Mouse (Mus musculus) adrenal gland (tissue): ENCODE results near the gene Iqcn.

Experiments
- intact Hi-C: fragments of 180-260 bp; cut with DNase I; formaldehyde crosslinking; loops from one replicate; pipeline ENCODE4 v1.15.1; 2025

Gene Iqcn

DNA sequence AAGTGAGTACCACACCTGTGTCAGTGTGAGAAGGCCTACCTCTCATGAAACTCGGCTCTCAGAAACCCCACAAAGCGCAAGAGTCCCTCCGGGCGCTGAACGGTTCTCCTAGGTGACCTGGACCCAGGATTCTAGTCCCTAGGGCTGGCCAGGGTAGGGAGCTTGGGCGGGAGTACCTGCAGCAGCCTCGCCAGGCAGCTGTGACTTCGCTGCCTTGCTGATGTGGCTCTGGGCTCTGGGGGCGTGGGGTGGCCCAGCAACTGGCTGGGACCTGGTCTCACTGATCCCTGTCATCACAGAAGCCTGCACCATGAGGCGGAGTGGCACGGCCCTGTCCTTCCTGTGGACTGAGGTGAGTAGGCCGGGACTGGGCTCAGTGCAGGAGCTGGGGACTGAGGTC lies 21.0 kb downstream of the Iqcn start:
- intact Hi-C loops = loop anchor here (5.0 kb wide), 1 partner anchor 118 kb away; no protein-coding TSS in a partner anchor

DNA sequence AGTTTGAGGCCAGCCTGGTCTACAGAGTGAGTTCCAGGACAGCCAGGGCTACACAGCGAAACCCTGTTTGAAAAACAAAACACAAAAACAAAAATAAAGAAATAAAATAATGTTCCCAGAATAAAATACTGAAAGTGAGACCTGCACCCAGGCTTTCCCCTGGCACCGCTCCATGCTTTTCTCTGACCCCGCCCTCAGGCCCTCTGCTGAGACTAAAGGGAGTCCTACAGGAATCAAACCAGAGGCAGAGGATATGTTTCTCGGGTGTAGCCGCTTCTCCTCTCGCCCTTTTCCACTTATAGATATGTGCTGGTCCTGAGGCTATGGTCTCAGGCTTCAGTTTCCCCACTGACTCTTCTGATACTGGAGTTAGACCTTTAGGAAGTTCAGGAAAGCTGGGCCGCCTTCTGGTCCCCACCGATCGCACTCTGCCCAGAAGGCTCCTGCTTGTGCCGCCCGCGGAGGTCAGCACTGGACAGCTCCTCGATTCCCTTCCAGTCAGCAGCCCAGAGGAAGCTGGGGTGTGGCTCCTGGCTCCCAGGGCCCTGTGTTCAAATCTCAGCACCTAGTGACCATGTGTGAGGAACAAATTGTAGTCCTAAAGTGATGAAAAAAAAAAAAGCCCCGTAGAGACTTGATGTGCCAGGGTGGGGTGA lies 22.7 kb downstream of the Iqcn start:
- intact Hi-C loops = no loop called here

- intact Hi-C loops = no loop called here
Observed at GRCm38 (mm10) chr8:70726721-70727120, 23.5 kb downstream of the Iqcn start.

DNA sequence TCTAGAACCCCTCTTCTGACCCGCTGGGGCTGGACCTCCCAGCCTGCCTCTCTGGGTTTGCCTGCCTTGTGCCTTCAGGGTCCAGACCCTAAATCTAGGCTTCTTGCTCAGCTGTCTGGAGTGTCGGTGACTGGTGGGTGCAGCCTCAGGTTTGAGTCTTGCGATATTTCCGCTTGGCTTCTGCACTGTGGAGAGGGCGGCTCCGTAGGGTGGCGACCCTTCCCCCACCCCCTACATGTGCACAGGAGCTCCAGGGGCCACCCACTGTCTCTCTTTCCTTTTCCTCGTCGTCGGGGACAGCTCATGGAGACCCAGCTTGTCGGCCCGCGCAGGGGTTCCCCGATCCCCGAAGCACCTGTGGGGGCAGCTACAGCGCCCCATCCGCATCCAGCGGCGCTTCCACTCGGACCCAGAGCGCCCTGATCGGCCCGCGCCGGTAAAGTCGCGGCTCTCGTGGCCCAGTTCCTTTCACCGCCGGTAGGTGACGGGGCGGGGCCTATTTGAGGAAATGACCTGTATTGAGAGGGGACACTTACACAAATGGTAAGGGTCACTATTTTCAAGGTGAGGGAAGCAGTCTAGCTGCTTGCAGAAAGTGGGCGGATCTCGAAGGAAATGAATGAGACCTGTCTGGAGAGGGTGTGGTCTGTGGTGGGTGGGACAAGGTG lies 26.7 kb downstream of the Iqcn start:
- intact Hi-C loops = no loop called here

- intact Hi-C loops = no loop called here
Observed at GRCm38 (mm10) chr8:70730956-70731355, 27.7 kb downstream of the Iqcn start.

DNA sequence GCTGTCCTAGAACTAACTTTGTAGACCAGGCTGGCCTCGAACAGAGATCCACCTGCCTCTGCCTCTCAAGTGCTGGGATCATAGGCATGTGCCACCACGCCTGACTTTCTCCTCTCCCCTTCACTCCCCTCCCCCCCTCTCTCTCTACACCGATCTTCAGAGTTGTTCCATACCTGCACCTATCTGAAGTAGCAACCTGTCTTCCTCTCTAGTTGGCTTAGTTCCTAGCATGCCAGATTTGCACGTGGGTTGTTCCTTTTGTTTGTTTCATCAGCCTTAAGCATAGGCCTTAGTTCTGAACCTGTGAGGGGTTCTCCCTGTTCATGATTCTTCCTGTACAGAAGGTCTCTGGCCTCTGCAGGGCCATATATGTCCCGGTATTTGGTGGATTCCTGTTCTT lies 34.4 kb downstream of the Iqcn start:
- intact Hi-C loops = no loop called here

- intact Hi-C loops = no loop called here
Observed at GRCm38 (mm10) chr8:70738211-70738610, 35.0 kb downstream of the Iqcn start.

DNA sequence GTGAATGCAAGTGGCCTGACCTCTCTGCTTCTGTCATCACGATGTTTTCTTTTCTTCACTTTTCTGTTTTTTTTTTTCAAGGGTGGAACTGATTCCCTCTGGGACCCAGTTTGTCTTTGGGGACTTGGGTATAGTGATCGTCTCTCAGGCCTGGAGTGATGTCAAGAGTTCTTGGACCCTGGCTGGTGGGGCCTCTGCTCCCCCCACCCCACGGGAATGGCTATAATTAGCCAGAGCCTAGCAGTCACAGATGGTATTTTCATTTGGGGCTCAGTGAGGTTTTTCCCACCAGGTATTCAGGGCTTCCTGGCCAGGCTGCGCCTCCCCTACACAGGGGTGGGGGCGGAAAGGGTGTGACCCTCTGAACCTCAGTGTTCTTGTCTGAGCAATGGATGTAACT lies 38.4 kb downstream of the Iqcn start:
- intact Hi-C loops = no loop called here

GRCm38 (mm10) chr8:70742176-70742575 lies 38.9 kb downstream of the Iqcn start:
- intact Hi-C loops = no loop called here

- intact Hi-C loops = no loop called here
Observed at GRCm38 (mm10) chr8:70742981-70743655, 39.9 kb downstream of the Iqcn start.

DNA sequence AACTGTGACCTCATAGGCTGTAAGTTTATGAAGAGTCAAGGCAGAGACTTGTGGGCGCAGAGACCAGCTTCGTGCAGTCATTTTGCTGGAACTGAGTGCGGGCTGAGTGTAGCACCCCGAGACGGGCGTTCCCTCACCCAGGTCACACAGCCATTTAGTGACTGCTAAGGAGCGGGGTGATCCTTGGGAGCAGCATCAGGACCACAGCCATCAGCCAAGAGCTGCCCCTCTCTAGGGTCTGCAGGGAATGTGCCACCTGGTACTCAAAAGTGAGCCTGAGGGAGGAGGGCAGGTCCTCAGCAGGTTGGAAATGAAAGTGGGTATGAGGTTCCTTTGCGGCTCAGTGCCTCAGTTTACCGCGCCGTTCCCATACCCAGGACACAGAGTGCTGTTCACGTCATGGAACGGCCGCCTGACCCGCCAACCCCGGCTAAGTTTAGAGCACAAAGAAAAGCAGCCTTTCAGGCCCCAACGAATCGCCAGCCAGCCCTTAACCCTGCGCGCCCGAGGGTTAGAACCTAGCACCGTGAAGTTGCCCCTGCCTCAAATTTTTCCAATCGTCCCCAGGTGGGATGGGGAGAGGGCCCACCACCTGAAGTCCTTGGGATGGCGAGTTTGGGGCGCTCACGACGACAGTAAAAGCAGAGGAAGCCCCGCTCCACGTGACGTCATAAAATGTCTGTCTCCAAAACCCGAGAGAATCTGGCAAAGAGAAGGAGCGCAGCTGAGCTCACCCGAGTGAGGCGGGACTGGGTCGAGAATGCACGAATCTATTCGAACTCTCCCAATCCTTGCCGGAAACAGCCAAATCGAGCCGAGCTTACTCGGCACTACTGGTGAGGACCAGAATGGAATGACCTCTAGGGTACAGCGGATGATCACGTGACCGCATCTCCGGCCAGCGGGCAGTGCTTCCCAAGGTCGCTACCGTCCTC lies 40.7 kb downstream of the Iqcn start:
- intact Hi-C loops = no loop called here

DNA sequence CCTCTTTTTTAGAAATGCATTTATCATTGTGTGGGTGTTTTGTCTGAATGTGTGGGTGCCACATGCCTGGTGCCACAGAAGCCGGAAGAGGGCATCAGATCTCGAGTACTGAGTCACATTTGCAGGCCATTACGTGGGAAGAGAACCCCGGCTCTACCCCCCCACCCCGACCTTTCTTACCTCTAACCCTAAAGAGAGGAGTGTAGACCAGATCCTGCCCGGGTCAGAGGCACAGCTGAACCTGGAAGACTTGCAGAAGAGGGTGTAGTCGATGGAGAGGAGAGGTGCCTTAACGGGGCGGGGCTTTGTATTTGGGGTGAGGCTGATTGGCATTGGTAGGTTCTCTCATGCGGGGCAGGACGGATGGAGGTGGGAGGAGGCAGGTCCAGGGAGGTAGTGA lies 41.5 kb downstream of the Iqcn start:
- intact Hi-C loops = no loop called here

- intact Hi-C loops = no loop called here
Observed at GRCm38 (mm10) chr8:70745691-70746220, 42.5 kb downstream of the Iqcn start.

DNA sequence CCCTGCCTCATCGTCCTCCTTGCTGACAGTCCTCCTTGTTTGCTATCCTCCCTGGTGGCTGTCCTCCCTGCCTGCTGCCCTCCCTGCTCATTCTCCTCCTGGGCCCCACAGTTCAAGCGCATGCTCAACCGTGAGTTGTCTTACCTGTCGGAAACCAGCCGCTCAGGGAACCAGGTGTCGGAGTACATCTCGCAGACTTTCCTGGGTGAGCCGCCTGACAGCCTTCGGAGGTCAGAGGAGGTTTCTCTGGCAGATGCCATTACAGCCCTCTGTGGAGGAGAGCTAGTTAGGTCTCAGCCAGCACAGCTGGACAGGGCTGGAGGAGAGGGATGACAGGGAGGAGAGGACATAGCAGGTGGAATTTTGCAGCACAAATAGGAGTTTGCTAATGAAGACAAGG lies 43.4 kb downstream of the Iqcn start:
- intact Hi-C loops = no loop called here

DNA sequence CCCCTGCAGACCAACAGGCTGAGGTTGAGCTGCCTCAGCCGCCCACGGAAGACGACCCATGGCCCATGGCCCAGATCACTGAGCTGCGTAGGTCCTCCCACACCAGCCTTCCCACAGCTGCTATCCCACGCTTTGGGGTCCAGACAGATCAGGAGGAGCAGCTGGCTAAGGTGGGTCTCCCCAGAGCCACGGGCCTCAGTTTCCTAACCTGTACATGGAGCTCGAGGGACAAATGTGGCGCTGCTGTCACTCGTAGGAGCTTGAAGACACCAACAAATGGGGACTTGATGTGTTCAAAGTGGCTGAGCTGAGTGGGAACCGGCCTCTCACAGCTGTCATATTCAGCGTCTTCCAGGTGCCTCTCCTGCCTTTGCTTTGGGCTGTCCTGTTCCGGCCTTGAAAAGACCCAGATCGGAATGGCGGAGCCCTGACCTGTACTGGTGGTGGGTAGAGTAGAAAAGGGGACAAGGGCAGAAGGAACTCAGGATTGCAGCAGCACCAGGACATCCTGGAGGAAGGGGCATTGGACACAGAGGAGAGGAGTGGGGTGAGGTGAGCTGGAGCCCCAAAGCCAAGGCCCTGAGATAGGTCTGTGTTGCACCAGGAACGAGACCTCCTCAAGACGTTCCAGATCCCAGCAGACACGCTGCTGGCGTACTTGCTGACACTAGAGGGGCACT lies 44.1 kb downstream of the Iqcn start:
- intact Hi-C loops = no loop called here

DNA sequence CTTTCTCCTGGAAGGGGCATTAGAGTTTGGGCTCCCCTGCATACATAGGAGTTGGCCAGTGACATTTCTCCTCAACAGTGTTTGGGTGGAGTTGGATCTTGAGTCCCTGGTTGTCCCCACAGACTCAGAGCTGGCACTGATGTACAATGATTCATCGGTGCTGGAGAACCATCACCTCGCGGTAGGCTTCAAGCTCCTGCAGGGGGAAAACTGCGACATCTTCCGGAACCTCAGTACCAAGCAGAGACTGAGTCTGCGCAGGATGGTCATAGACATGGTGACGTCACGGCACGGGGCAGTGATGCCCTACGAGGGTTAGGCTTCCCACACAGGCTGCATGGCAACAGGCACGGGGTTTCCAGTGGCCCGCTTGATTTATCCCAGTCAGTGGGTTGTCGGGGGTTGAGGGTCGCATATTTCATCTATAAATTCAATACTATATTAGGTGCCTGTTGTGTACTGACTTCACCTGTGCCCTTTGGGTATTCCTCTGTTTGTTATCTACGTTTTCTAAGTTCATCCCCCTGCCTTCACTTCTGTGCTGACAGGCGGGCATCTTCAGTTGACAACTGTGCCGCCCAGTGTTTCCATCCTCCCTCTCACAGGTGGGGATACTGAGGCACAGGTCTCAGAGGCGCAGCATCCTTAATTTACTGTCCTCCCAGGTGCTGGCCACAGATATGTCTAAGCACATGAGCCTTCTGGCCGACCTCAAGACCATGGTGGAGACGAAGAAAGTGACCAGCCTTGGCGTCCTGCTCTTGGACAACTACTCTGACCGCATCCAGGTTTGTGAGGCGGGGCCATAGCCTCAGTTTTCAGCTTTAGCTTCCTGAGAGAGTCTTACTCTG lies 45.2 kb downstream of the Iqcn start:
- intact Hi-C loops = no loop called here

DNA sequence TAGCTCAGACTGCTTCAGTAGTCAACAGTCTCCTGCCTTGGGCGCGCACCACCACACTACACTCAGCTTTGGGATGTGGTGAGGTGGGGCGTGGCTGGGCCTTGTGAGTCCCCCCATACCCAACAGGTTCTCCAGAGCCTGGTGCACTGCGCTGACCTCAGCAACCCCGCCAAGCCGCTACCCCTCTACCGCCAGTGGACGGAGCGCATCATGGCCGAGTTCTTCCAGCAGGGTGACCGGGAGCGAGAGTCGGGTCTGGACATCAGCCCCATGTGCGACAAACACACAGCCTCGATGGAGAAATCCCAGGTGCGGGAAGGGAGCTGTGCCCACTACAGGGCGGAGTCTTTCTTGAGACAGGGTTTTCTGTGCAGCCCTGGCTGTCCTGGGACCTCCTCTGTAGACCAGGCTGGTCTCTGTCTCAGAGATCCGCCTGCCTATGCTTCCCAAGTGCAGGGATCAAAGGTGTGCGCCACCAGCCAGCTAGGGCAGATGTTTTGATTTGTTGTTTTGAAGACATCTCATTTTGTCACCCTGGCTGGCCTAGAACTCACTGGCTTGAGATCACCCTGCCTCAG lies 45.9 kb downstream of the Iqcn start:
- intact Hi-C loops = no loop called here

DNA sequence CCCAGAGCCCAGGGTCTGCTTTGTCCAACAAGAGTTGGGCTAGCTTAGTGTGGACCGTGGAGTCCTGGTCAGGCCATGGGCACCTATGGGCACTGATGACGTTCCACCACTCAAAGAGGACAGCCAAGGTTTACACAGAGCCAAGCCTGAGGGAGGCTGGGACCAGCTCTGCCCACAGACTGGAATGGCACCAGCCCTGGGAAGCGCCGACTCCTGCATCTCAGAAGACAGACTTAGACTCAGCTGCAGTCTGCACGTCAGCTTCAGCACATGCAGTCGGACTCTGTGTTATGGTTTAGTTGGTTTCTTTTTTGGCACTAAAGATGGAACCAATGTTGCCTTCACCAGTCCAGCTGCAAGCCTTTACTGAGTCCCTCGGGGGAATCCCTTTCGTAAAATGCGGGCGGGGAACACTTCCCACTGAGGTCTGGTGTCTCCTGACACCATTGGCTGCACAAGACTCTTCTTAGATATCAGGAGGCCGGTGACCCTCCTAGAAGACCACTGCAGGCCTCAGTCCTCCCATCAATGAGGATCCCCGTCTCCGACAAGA lies 46.9 kb downstream of the Iqcn start:
- intact Hi-C loops = no loop called here
